ENCODE assay signal across 17 mouse cellular contexts in the genomic region with DNA sequence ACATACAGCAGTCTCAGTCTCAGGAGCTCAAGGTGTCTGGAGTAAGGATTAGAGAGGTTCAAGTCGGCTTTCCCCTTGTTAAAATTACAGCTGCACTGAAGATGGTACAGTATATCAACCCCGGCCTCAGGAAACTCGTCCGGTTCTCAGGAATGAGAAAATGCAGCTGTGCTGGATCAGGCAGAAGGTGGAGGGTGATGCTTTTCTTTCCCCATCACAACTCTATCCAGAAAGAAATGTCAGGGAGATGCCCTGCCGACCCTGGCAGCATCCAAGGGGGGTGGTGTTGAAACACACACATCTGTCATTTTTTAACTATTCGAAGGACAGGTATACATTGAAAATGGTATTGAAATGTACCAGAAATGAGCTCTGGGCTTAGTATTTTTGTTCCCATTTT.
DNase-seq lines count a peak whose midpoint lies in the region; ATAC-seq and TF ChIP-seq lines count a peak whose summit lies in the region.
"Had no signal": no experiment of that assay in that cellular context is flagged by ENCODE, and none has a peak within 500 bp of the region (broad histone marks: within the 10 kb centered on the region; RNA-seq: fewer than 3 reads in every experiment).

No protein-coding gene starts in this region.

- H3K9ac ChIP-seq in intestine, embryonic 14.5 days (ENCODE audit: low read length) = no peak overlapping the region
- H3K9ac ChIP-seq in intestine, postnatal 0 days (ENCODE audit: low read depth, low read length) = no peak overlapping the region
- no peak overlapping the region for H3K9ac ChIP-seq in midbrain, embryonic 14.5 days (replicated peaks; ENCODE audit: low read length)
- H3K9ac ChIP-seq: embryonic facial prominence, embryonic 12.5 days; limb, embryonic 15.5 days; liver, embryonic 15.5 days had no signal

- ATAC-seq in intestine, embryonic 14.5 days (replicated peaks; ENCODE audit: low FRiP score, low TSS enrichment, low read depth) = no peak
- no peak for ATAC-seq in intestine, postnatal 0 days
- ATAC-seq in midbrain, embryonic 14.5 days (ENCODE audit: low FRiP score, low TSS enrichment) = no peak
- ATAC-seq: forebrain, embryonic 16.5 days had no signal

- H3K4me2 ChIP-seq in intestine, embryonic 14.5 days (ENCODE audit: low read length) = no peak overlapping the region
- no peak overlapping the region for H3K4me2 ChIP-seq in intestine, postnatal 0 days (replicated peaks; ENCODE audit: low read depth)
- no peak overlapping the region for H3K4me2 ChIP-seq in midbrain, embryonic 14.5 days (ENCODE audit: low read length)
- H3K4me2 ChIP-seq: embryonic facial prominence, embryonic 12.5 days; limb, embryonic 15.5 days; liver, embryonic 15.5 days had no signal

- H3K9me3 ChIP-seq in intestine, embryonic 14.5 days (ENCODE audit: control insufficient read depth, low read length) = no peaks in the 10 kb centered on the region
- H3K9me3 ChIP-seq in intestine, postnatal 0 days (ENCODE audit: control insufficient read depth) = no peaks in the 10 kb centered on the region
- no peaks in the 10 kb centered on the region for H3K9me3 ChIP-seq in midbrain, embryonic 14.5 days (ENCODE audit: control insufficient read depth, low read length)
- no peaks in the 10 kb centered on the region for H3K9me3 ChIP-seq in midbrain, embryonic 10.5 days (replicated peaks)
- H3K9me3 ChIP-seq: embryonic facial prominence, embryonic 12.5 days; limb, embryonic 15.5 days; liver, embryonic 15.5 days had no signal

- H3K4me3 ChIP-seq in gastrocnemius, adult 2 months = no peak overlapping the region
- no peak overlapping the region for H3K4me3 ChIP-seq in intestine, embryonic 14.5 days (ENCODE audit: low read depth, low read length)
- H3K4me3 ChIP-seq in intestine, postnatal 0 days (ENCODE audit: low read depth, low read length) = no peak overlapping the region
- no peak overlapping the region for H3K4me3 ChIP-seq in midbrain, embryonic 14.5 days (replicated peaks; ENCODE audit: low read depth, low read length)
- no peak overlapping the region for H3K4me3 ChIP-seq in midbrain, embryonic 10.5 days
- H3K4me3 ChIP-seq: embryonic facial prominence, embryonic 12.5 days; limb, embryonic 15.5 days; liver, embryonic 15.5 days had no signal

- H3K36me3 ChIP-seq in intestine, embryonic 14.5 days (ENCODE audit: control insufficient read depth, insufficient read depth, low read length) = no peaks in the 10 kb centered on the region
- H3K36me3 ChIP-seq in intestine, postnatal 0 days (ENCODE audit: control insufficient read depth, insufficient read depth) = no peaks in the 10 kb centered on the region
- no peaks in the 10 kb centered on the region for H3K36me3 ChIP-seq in midbrain, embryonic 14.5 days (ENCODE audit: control insufficient read depth, insufficient read depth, low read length)
- no peaks in the 10 kb centered on the region for H3K36me3 ChIP-seq in midbrain, embryonic 10.5 days
- H3K36me3 ChIP-seq: embryonic facial prominence, embryonic 12.5 days; limb, embryonic 15.5 days; liver, embryonic 15.5 days had no signal

- no peak for DNase-seq in gastrocnemius, adult 2 months
- no peak for DNase-seq in gastrocnemius, postnatal 10 days
- DNase-seq in intestine, embryonic 14.5 days (ENCODE audit: low spot score) = peak; percentile 58
- DNase-seq in midbrain, embryonic 14.5 days = peak; percentile 10
- no peak for DNase-seq in midbrain, embryonic 10.5 days (ENCODE audit: low spot score)
- no peak for DNase-seq in cerebellum, adult 11 months
- DNase-seq in right cerebral cortex, postnatal 10 days (ENCODE audit: low spot score in 2 of 2) = no peak
- DNase-seq: adrenal gland, postnatal 14 days; cerebellum, postnatal 25 days; kidney, adult 9 months; right cerebral cortex, adult 18-20 months had no signal

- peaks cover 14% of the 10 kb centered on the region for H3K4me1 ChIP-seq in intestine, embryonic 14.5 days (replicated peaks; ENCODE audit: control insufficient read depth, insufficient read depth, low read length)
- no peaks in the 10 kb centered on the region for H3K4me1 ChIP-seq in intestine, postnatal 0 days (replicated peaks; ENCODE audit: control insufficient read depth, insufficient read depth, low read length)
- H3K4me1 ChIP-seq in midbrain, embryonic 14.5 days (ENCODE audit: control insufficient read depth, insufficient read depth, low read length) = no peaks in the 10 kb centered on the region
- 0 out of 2 replicates have a peak, but pooled peaks cover 6% of the 10 kb centered on the region for H3K4me1 ChIP-seq in midbrain, embryonic 10.5 days
- H3K4me1 ChIP-seq: liver, embryonic 15.5 days had no signal

- no peak for TF ChIP-seq CTCF in gastrocnemius, adult 2 months (IDR thresholded peaks at IDR 0.05)
- TF ChIP-seq CTCF in intestine, postnatal 0 days (IDR thresholded peaks at IDR 0.05; ENCODE audit: low read depth) = no peak

- peak overlapping the region; percentile 38; the same call in 1 of the 2 replicates for H3K27ac ChIP-seq in gastrocnemius, adult 2 months
- H3K27ac ChIP-seq in intestine, embryonic 14.5 days (ENCODE audit: low read depth) = no peak overlapping the region
- H3K27ac ChIP-seq in intestine, postnatal 0 days (ENCODE audit: low read depth, low read length) = no peak overlapping the region
- H3K27ac ChIP-seq in midbrain, embryonic 14.5 days (replicated peaks; ENCODE audit: low read depth, low read length) = no peak overlapping the region
- no peak overlapping the region for H3K27ac ChIP-seq in midbrain, embryonic 10.5 days (replicated peaks)
- H3K27ac ChIP-seq: embryonic facial prominence, embryonic 12.5 days; limb, embryonic 15.5 days; liver, embryonic 15.5 days had no signal

- intact Hi-C loops in gastrocnemius, adult 2 months (cut with DNase I) = no loop called here

- H3K27me3 ChIP-seq in intestine, embryonic 14.5 days (replicated peaks; ENCODE audit: control insufficient read depth, insufficient read depth, low read length) = no peaks in the 10 kb centered on the region
- no peaks in the 10 kb centered on the region for H3K27me3 ChIP-seq in intestine, postnatal 0 days (replicated peaks; ENCODE audit: control insufficient read depth, insufficient read depth, low read length)
- no peaks in the 10 kb centered on the region for H3K27me3 ChIP-seq in midbrain, embryonic 14.5 days (ENCODE audit: control insufficient read depth, insufficient read depth, low read length)
- H3K27me3 ChIP-seq in midbrain, embryonic 10.5 days (ENCODE audit: low read depth, poor library complexity, severe bottlenecking) = no peaks in the 10 kb centered on the region
- H3K27me3 ChIP-seq: CH12.LX; embryonic facial prominence, embryonic 12.5 days; limb, embryonic 15.5 days; liver, embryonic 15.5 days had no signal

- 33% methylated on average over 6 of the region's 6 CpGs for WGBS in intestine, embryonic 14.5 days
- WGBS in intestine, postnatal 0 days = 40% methylated on average over 6 of the region's 6 CpGs
- 59% methylated on average over 6 of the region's 6 CpGs for WGBS in midbrain, embryonic 14.5 days
- WGBS in midbrain, embryonic 10.5 days = 63% methylated on average over 6 of the region's 6 CpGs

Comparison
In these comparisons a context has a peak if more than half of its experiments do, and no peak if none do; other contexts are left out.
1. DNase-seq: peak in intestine, embryonic 14.5 days (single experiment) and midbrain, embryonic 14.5 days (single experiment); none in gastrocnemius, adult 2 months (single experiment), gastrocnemius, postnatal 10 days (single experiment), midbrain, embryonic 10.5 days (single experiment), cerebellum, adult 11 months (single experiment) and right cerebral cortex, postnatal 10 days (0 of 2).